Mouse (Mus musculus) v-Abl transformed pro-B cells (cell line): ENCODE measurements around the gene Ak1.

Source experiments
- in situ Hi-C, 2 experiments: fragments of 400-800 bp; cut with MboI; formaldehyde crosslinking; loops; one replicate each; pipeline ENCODE4 v1.15.1; 2025; ENCODE audit not compliant: unreplicated experiment in 2 of 2

The Ak1 gene

GRCm38 (mm10) chr2:32677683-32678082, 56.1 kb downstream of the Ak1 start:
- in situ Hi-C loops: loop anchor here in 1 of 2 experiments (25.0 kb wide), 1 partner anchor 90 kb away; the partner anchor contains the start of genes 9430097D07Rik, St6galnac4 and St6galnac6

DNA sequence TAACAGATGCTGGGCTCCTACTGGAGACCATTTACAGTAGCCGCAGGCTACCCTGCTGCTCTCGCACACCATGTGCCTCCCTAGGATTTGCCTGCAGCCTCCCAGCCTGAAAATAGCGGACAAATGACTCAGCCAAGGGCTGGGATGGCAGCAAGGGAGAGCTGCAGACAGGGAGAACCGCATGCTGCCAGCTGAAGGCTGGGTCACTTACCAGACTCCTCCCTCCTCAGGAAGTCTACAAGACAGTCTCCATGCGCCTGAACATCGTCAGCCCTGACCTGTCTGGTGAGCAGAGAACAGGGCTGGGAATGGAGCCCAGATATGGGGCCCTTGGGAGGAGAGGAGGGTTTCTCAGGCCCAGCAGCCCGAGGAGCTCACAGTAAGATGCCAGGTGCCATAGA, 58.5 kb downstream of the Ak1 start:
- in situ Hi-C loops: loop anchor here in 1 of 2 experiments (25.0 kb wide), 1 partner anchor 93 kb away; the partner anchor contains the start of genes 9430097D07Rik, St6galnac4 and St6galnac6

GRCm38 (mm10) chr2:32680961-32681650, 59.5 kb downstream of the Ak1 start:
- in situ Hi-C loops: loop anchor here in 1 of 2 experiments (25.0 kb wide), 1 partner anchor 94 kb away; the partner anchor contains the start of genes 9430097D07Rik, St6galnac4 and St6galnac6

GRCm38 (mm10) chr2:32681754-32682153, 60.2 kb downstream of the Ak1 start:
- in situ Hi-C loops: loop anchor here in 1 of 2 experiments (25.0 kb wide), 1 partner anchor 94 kb away; the partner anchor contains the start of genes 9430097D07Rik, St6galnac4 and St6galnac6

DNA sequence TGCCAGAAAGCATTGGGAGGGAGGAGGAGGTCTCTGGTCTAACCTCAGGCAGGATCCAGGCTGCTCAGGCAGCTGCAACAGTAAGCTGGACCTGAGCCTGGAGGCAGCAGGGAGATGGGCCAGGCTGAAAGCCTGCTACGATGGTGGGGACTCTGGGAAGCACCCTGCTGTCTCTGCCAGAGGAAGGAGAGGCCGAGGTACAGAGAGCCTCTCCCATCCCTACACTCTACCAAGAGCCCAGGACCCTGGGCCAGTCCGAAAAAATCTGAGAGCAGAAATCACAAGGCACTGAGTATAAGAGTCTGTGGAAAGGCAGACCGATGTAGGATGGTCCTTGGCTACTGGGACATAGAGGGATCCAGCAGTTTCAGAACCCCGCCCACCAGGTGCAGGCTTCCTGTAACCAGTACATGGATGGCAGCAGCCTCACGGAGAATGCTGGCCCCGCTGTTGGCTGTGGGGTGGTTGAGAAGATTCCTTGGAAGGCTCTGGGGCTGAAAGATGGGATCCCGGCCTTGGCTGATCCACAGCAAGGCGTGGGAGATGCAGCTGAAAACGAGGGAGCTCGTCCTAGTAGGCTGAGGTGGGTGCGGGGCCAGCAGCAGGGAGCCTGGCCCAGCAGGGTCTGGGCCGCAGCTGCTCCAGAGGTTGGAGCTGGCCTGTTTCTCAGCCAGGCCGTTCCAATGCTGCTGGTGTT, 61.3 kb downstream of the Ak1 start:
- in situ Hi-C loops: loop anchor here in 1 of 2 experiments (25.0 kb wide), 1 partner anchor 96 kb away; the partner anchor contains the start of genes 9430097D07Rik, St6galnac4 and St6galnac6

DNA sequence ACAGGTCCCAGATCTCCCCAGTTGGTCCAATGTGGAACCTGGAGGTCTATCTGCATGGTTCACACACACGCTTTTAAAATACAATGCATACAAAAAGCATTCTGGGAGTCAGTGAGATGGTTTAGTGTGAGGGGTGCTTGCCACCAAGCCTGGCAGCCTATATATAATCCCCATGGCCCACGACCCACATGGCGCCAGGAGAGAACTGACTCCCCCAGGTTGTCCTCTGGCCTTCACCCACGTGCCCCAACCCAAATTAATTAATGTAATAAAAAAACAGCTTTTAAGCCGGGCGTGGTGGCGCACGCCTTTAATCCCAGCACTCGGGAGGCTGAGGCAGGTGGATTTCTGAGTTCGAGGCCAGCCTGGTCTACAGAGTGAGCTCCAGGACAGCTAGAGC, 62.1 kb downstream of the Ak1 start:
- in situ Hi-C loops: loop anchor here in 1 of 2 experiments (25.0 kb wide), 1 partner anchor 96 kb away; the partner anchor contains the start of genes 9430097D07Rik, St6galnac4 and St6galnac6
